Mouse (Mus musculus) gastrocnemius, postnatal 14 days (tissue): ENCODE measurements at regions not wholly inside any gene's neighbourhood (a gene's known extent, or its start where the extent isn't known, plus 50 kb on each side); places are given as distances from the start of the nearest gene placed in this dataset.
"Not testable (repeated sequence)": the region's sequence is repeated elsewhere in the genome, so short reads cannot be mapped to it uniquely, and the experiment has no call there.

ENCODE experiments used
- DNase-seq: peaks from one replicate; pipeline ENCODE4 v3.0.0; 2021; ENCODE audit warnings: mixed read lengths
- intact Hi-C: fragments of 180-260 bp; cut with DNase I; formaldehyde crosslinking; loops from one replicate; pipeline ENCODE4 v1.15.1; 2025; ENCODE audit warnings: low total_unique reads

- intact Hi-C loops = no loop called here
- DNase-seq = no peak
Measured at GRCm38 (mm10) chr12:27999170-27999569, 553.0 kb downstream of the Dcdc2c start.

GRCm38 (mm10) chr12:27992152-27992551 lies 560.0 kb downstream of the Dcdc2c start:
- intact Hi-C loops = no loop called here
- no peak for DNase-seq

- intact Hi-C loops = no loop called here
- DNase-seq = no peak
Measured at GRCm38 (mm10) chr12:27984261-27984841, 567.8 kb downstream of the Dcdc2c start.

DNA sequence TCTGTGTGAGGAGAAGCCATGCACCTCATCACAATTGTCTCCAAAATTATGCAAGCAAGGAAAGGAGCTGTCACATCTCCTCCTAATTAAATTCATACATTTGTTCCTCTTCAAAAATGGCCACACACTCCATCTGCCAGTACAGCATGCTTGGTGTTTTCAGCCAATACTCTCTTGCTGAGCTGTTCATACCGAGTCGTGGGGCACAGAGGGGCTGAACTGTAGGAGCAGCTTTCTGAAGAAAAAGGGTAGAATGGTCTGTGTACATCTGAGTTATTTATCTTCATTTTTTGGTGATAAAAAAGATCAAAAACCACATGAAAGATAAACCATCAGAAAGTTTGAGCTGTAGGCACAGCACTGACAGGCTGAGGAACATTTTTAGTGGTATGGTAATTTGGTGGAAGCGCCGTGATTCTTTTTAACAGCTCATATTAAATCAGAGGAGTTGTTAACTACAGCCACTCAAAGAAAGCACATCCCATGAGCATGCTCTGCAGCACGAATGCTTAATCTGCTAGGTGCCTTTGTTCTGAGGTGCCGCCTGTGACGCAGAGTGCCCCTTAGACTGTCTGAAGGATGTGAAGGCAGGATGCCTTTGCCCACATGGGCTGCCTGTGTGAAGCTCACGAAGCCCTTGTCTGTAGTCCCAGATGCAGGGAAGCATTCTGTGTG lies 573.8 kb downstream of the Dcdc2c start:
- intact Hi-C loops = no loop called here
- DNase-seq = no peak

DNA sequence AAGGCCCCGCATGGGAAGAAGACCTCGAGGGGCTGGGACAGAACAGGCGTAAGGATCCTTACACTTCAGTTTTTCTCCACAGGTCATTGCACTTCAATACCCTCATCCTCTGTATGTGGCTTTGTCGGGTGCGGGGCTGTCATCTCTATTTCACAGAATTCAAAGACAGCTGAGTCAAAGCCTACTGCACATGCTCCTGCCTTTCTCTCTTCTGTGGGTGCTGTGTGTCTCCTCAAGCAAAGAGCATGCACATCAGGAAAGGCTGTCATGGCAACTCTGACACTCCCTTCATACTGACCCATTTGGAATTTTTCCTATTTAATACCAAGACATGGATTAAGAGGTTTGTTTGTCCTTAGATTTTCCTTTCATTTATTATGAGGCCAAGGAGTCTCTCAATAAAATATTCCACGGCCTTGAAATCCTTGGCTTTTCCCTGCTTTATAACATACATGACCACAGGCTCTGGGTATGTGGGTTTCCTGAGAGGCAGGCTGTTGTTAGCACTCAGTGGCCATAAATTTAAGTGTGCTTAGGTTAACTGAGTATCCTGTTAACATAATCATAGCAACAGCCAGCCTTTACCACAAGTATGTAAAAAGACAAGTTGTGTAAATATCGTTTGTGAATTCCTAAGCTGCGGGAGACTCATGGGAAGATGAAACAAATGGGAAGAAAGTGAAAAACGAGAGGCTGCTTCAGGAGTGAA lies 574.5 kb downstream of the Dcdc2c start:
- DNase-seq = no peak
- intact Hi-C loops = no loop called here

DNA sequence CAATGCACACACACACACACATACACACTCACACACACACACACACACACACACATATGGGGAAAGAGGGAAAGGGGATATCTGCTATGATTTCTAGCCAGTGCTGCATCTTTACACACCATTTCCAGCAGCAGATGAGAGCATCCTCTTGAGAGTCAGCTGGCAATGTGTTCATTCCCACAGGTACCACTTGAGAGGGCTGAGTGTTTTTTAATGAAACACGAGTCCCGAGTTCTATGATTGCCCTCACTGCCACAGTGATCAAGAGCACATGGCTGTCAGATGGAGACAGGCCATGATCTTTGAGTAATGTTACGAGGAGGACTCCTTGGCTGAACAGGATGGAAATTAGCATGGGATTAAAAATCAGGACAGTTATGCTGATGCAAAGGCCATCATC lies 589.3 kb downstream of the Dcdc2c start:
- intact Hi-C loops = no loop called here
- no peak for DNase-seq

DNA sequence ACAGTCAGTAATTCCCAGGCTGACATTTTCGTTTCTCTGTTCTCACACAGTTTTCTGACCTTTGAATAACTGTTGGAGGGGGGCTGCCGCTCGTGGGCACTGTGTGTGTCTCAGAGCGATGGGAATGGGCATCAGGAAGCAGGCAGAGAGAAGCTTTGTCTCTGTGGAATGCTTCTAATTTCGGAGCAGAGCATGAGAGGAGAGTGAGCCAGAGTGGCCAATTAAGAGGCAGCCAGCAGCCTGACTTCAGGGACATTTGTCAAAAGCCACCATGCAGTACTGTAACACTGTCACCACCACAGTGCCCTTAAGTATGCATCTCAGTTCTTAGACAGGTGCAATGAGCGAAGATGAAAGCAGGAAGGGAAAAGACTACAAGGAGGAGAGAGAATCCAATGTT lies 592.1 kb downstream of the Dcdc2c start:
- DNase-seq = no peak
- intact Hi-C loops = no loop called here

GRCm38 (mm10) chr12:27947646-27948045 lies 604.6 kb downstream of the Dcdc2c start:
- DNase-seq = no peak
- intact Hi-C loops = no loop called here

GRCm38 (mm10) chr12:27946866-27947459 lies 604.6 kb upstream of the Sox11 start:
- DNase-seq = no peak
- intact Hi-C loops = no loop called here

DNA sequence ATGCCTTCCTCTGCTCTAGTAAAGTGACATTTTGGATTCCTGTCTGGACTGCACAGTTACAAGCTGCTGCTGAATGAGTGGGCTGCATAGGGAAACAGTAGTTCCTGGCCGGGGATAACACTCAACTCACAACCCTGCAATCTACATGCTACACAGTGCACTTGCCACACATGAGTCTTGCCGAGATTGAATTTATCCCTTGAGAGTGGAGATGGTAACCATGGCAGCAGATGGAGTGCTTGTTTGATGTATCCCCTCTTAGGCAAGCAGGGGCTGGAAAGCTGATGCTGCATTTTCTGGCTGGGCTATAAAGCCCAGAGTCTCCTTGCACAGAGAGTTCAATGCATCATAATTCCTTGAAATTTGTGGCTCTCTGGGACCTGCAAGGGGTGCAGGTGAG lies 603.0 kb upstream of the Sox11 start:
- intact Hi-C loops = no loop called here
- DNase-seq = no peak

DNA sequence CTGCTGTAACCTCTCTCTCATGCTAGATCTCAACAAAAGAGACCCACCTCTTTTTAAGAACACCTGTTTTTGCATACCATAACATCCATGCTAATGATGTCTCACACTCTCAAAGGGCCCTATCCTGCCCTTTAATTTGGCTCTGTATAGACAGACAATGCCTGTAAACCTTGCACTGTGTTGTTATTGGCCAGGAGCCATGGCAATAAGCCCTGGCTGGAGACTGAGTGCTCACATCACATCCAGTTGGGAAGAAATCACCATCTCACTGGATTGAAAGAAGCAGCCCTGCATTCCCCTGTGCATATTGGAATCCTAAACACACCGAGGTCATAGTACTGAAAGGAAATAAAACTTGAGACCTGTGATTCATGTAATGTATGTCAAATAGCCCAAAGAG lies 598.7 kb upstream of the Sox11 start:
- intact Hi-C loops = no loop called here
- no peak for DNase-seq

- intact Hi-C loops = no loop called here
- peak; percentile 14 for DNase-seq
Measured at GRCm38 (mm10) chr12:27932382-27933140, 590.2 kb upstream of the Sox11 start.

- intact Hi-C loops = no loop called here
- DNase-seq = peak; percentile 6
Measured at GRCm38 (mm10) chr12:27928366-27928963, 586.1 kb upstream of the Sox11 start.

GRCm38 (mm10) chr12:27926730-27927129 lies 584.4 kb upstream of the Sox11 start:
- intact Hi-C loops = no loop called here
- no peak for DNase-seq

DNA sequence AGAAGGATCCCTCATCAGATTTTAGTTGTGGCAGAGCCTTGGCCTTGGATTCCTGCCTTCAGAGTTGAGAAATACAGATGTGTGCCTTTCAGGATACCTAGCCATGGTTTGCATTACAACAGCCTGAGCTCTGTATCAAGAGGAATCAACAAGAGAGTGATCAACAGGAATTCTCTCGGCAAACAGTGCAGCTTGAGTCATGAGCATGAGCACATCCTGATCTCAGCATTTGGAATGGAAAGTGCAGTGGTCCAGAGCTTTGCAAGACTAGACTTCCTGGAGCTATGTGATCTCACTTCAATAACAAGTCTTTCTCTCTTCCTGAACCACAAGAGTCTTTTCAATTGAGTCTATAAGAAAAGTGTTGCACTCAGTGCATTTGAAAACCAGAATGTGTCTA lies 578.2 kb upstream of the Sox11 start:
- intact Hi-C loops = no loop called here
- no peak for DNase-seq

DNA sequence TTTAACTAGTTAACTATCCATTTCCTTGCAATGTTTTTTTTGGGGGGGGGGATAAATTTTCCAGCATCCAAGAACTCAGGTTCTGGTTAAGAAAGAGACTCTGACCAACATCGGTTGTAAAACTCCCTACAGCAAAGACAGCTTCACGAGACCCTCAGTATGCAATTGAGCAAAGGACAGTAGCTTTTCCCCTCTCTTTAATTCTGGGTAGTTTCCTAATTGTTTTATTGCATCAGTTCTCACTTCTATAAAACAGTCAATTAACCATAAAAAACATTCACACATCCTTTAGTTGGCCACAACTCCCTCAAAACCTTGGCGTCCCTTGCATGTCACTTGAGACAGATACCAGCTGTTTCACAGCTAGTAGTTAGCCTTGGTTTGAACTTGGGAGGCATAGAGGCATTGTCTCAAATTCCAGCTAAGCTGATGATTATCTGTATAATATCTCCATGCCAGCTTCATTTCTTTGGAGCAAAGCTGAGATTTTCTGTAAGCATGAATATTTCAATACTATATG lies 574.1 kb upstream of the Sox11 start:
- DNase-seq = no peak
- intact Hi-C loops = no loop called here

- intact Hi-C loops = no loop called here
- no peak for DNase-seq
Measured at GRCm38 (mm10) chr12:27909417-27910100, 567.2 kb upstream of the Sox11 start.

- DNase-seq, intact Hi-C loops: not testable (repeated sequence)
Measured at GRCm38 (mm10) chr12:27896682-27897081, 554.3 kb upstream of the Sox11 start.

GRCm38 (mm10) chr12:27881720-27882119 lies 539.3 kb upstream of the Sox11 start:
- intact Hi-C loops = no loop called here
- no peak for DNase-seq
